Mouse (Mus musculus) spleen, embryonic (tissue): Measurements from ENCODE around the gene Aff1.

ENCODE experiments used
- CTCF ChIA-PET: fragments of 350-600 bp; sonication (Branson Sonifier 250); formaldehyde crosslinking; loops from one replicate; lab custom pipeline; 2022; lab: Charles Lee

Gene Aff1

DNA sequence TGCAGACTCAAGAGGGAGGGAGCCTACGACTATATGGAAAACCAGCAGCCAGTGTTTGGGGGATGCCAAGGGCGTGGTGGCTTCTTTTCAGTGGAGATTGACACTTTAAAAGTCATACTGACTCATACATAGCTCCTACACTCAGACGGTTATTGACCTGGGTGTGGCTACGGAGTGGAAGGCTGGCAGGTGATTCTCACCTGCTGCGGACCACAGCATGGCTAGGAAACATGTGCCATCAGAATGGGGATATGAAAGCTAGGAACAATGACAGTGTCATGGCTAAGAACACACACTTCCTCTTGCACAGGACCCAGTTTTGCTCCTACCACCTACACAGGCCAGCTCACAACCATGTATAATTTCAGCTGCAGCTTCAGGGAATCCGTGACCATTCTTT lies 52.4 kb downstream of the Aff1 start:
- CTCF ChIA-PET = no interaction called here

DNA sequence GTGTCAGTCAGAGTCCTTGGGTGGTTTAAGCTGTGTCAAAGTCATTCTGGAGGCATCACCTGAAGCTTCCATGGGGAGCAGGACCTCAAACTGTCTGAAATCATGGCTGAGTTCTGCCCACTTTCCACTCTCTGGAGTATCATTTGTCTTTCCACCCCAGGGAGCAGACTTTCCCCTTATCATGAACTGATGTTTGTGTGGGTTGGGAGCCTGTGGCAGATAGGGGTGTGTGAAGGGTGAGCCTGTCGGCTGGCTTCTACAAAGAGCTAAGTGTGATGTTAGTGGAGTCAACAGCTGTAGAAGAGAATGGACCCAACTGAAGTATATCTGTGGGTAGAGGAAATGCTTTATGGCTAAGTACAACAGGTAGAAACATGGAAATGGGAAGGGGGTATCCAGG lies 53.5 kb downstream of the Aff1 start:
- CTCF ChIA-PET = no interaction called here

DNA sequence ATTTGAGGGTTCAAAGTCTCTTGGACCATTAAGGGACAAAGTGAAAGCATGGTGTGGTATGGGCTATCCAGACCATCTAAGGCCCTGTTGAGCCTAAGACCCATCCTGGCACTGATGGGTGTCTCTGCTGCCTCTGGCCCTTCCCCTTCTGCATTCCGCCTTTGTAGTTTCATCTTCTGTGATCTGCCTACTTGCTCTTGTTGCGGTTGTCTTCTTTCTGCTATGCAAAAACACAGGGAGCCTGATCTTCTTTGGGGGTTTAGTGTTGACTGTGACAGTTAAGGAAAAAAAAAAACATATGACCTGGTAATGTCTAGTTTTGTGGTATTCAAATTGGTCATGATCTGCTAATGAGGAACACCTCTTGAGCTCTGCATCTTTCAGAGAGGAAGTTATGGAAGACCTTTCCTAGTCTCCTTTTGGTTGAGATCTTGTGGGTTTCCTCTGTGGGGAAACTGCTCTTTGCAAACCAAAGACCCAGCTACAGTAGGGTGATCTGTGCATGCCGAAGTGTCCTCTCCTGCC lies 54.4 kb downstream of the Aff1 start:
- CTCF ChIA-PET = interaction anchor here (1.1 to 1.3 kb wide), 2 partner anchors 13 to 45 kb away, joined by 3 to 4 read pairs; no protein-coding TSS in a partner anchor

DNA sequence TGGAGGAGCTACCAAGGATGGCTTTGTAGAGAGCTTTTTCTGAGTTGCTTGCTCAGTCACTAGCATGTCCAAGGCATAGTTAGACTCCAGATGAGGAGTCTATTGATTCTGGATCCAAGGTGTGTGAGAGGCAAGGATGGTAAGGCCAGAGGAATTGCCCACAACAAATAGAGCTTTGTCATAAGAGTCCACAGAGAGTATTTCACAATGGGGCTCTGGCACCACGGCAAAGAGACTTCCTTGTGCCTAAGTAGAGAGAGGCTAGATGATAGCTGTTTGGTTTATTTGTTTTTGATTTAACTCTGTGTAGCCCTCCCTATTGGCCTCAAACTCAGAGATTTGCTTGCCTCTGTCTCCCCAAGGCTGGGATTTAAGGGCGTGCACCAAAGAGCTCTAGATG lies 54.9 kb downstream of the Aff1 start:
- CTCF ChIA-PET = interaction anchor here (0.5 to 1.3 kb wide), 4 partner anchors 12 to 55 kb away, joined by 3 to 4 read pairs (median 3); partner anchors contain the start of gene Aff1

DNA sequence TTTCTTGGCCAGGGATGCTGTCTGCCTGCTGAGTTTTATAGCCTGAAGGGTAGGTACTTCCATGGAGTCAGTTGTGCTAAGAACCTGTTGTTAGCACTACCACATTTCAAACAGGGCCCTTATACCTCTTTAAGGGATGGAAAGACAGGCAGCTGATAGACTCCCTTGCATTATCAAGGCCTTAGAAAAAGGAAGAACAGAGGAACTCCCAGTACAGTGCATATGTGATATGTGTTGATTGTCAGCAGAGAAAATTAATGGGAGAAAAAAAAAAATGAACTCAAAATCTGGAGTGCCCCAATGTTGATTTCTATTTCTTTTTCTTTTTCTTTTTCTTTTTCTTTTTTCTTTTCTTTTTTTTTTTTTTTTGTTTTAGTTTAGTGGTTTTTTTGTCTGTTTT lies 56.2 kb downstream of the Aff1 start:
- CTCF ChIA-PET = interaction anchor here (0.7 kb wide), 1 partner anchor 37 kb away, joined by 8 read pairs; no protein-coding TSS in a partner anchor

DNA sequence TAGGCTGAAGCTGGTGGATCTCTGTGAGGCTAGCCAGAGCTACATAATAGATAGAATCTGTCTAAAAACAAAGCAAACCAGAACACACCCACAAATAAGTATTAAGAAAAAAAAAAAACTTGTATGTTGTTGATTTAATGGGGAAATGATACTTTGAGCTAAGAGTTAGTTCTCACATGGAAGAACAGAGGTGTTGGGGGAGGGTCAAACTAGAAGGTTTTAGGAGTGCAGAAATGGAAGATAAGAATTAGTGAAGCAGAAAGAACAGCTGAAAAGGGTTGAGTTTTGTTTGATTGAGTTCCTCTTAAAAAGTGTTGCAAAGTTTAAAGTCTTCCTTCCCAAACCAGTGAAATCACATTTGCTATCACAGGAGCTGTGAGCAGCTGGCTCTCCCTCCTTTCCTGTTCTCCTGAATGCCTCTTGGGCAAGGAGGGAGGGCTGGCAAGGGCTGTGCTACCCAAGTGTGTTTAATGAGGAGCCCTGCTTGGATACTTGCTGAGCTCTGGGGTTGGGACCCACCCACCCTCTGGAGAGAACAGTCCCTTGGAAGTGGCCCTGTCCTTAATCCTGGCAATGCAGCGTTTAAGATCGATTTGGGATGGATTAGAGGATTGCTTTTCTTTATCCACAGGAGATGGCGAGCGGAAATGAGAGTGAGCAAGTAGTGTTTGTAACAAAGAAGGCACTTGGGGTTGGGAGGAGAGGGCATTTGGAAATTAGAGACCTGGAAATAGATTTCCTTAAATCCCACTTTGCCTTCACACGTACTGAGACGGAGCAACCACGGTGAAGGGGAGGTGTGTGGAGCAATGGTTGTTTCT lies 57.5 kb downstream of the Aff1 start:
- CTCF ChIA-PET = interaction anchor here (0.7 kb wide), 1 partner anchor 107 kb away, joined by 11 read pairs; no protein-coding TSS in a partner anchor

DNA sequence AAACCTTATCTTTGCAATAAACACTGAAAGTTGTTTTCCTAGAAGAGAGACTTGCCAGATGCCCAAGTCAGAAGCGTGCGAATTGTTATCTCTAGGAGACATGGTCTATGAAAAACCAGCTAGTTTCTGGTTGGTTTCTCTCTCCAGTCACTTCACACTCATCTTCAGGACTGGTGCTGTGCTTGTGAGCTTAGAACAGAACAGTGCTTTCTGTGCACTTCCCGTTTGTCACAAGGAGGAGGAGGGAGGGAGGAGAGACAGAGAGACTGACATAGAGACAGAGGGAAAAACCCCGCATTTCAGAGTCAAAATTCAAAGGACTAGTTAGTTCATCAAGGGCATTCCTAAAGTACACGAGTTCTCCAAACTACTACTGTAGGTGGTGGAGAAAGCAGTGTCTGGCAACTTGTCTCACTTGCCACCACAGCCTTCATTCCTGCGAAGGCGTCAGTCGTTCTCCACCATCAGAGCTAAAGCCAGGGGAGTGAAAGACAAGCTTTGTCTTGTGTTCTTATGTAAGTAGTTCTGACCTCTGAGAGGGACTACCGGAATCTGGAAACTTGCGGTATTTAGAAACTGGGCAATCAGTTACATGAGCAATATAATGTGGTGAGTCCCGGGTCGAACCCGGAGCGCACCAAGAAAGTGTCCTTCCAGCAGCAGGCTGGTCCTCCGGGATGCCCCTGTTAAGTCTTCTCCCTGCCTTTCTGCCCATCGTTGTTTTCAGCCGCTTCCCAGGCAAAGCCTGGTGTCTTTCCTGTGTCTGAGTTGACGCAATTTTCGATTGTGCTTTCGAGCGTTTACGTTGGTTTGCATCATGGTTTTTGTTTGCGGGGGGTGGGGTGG lies 60.7 kb downstream of the Aff1 start:
- CTCF ChIA-PET = interaction anchor here (0.6 to 0.7 kb wide), 2 partner anchors 26 to 295 kb away, joined by 3 to 4 read pairs; no protein-coding TSS in a partner anchor

DNA sequence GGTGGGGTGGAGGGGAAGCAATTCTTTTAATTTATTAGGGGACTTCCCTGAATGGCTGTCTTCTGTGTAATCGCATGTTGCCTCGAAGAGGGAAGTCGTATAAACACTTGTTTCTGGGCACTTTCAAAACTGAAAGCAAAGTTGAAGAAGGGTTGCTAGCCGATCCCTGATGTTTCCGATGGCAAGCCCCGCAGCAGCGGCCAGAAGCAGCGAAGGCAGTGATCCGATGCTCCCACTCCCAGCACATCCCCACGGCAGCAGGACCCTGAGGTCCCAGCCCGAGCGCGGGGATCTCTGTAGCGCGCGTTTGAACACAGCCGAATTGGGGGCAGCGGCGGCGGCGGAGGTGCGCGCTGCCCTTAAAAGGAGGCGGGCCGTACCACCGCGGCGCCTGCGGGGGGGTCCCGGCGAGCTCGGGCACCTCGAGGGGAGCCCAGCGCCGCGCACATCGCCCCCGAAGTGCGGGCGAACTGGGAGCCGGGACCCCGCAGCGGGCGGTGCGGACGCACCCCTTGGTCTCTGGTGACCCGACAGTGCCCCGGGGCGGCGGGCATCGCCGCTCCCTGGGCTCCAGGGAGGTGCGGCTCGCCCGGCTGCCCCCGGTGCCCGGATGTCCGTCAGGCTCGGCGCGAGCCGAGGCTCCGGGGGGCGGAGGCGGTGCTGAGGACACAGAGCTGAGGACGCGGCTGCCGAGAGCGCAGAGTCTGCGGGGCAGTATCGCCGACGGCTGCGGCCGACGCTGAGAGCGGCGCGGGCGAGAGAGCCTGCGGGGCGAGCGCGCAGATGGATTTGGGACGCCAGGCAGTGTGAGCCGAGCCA lies 61.5 kb downstream of the Aff1 start:
- CTCF ChIA-PET = no interaction called here

DNA sequence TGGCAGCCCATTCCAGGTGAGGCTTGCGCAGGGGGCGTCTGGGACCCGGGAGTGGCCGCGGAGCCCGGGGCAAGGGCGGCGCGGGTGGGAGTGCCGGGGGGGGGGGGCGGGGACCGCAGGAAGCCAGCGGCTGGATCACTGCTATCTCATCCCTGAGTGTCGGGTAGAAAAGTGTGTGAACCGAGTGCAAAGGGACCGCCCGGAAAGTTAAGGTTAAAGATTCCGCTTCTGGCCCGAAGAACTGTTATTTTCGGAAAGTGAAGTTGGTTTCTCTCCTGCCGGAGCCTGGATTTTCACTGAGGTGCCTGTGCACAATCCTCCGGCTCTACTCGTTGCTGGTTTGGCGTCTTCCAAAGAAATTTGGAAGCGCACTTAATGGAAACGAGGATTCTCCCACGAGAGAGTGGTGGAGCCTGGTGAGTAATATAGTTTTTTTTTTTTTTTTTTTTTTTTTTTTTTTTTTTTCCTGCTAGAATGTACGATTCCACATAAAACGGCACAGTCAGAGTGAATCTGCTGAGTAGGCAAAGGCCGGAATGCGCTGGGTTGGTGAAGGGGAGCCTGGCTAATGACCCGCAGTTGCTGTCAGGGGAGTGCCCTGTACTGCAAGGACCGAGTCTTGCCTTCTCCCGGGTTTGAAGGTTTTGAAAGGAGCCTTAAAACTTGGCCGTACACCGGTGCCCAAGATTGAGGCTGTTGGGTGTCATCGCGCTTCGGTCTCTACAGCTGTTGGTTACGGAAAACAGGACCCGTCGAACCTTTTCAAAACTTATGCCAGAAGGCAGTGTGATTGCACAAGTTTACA lies 62.4 kb downstream of the Aff1 start:
- CTCF ChIA-PET = no interaction called here

DNA sequence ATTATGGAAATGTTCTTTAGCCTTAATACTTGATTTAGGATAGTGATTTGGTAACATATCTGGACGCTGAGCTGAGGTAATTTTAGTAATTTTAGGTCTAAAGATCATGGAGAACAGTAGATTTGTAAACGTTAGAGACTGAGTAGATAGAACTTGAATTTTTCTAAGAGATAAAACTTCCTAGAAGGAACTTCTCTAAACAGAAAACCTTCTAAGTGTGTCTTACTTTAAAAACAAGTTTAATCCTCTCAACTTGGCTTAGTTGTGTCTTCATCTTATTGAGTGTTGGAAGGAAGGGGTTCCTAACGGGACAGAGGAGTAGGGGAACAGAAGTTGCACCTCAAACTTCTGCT lies 62.9 kb downstream of the Aff1 start:
- CTCF ChIA-PET = no interaction called here

DNA sequence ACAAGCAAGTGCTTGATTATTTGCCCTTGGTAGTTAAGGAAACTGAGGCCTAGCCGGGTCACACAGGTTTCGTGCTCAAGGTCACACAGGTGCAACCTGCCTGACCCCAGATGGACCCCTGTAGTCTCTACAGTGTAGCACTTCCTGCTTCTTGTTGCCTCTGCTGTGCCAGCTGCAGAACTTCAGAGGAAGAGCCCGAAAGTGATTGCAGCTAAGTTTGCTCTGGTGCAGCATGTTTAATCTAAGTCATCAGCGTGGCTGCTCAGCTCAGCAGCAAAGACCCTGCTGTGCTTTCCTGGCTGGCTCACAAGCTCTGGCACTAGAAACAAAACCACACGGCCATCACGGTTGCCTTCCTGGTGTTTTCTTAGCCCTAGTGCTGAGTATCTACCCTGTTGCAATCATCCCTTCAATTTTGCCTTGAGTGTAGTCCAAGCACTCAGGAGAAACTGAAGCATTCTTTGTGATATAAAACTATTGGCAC lies 64.1 kb downstream of the Aff1 start:
- CTCF ChIA-PET = interaction anchor here (0.6 to 0.8 kb wide), 3 partner anchors 9 to 64 kb away, joined by 3 to 9 read pairs (median 8); partner anchors contain the start of gene Aff1

DNA sequence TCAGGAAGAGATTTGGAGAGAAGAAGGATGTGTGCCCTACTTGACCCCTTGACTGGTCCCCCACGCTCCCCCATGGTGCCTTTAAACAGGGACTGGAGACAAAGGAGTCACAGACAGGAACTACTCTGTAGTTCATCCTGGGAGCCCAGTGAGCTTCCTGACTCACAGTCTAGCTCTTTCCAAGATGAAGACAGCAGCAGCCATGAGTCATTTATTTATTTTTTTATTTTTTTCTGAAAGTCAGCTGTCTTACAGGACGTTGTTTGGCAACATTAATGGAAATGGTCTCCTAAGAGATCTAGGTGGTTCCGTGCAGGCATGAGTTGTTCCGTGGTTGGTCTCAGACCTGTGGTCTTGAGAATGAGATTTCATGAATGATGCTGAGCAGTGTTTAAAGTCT lies 66.3 kb downstream of the Aff1 start:
- CTCF ChIA-PET = interaction anchor here (0.6 to 1.5 kb wide), 4 partner anchors 11 to 70 kb away, joined by 3 to 4 read pairs (median 3); no protein-coding TSS in a partner anchor

DNA sequence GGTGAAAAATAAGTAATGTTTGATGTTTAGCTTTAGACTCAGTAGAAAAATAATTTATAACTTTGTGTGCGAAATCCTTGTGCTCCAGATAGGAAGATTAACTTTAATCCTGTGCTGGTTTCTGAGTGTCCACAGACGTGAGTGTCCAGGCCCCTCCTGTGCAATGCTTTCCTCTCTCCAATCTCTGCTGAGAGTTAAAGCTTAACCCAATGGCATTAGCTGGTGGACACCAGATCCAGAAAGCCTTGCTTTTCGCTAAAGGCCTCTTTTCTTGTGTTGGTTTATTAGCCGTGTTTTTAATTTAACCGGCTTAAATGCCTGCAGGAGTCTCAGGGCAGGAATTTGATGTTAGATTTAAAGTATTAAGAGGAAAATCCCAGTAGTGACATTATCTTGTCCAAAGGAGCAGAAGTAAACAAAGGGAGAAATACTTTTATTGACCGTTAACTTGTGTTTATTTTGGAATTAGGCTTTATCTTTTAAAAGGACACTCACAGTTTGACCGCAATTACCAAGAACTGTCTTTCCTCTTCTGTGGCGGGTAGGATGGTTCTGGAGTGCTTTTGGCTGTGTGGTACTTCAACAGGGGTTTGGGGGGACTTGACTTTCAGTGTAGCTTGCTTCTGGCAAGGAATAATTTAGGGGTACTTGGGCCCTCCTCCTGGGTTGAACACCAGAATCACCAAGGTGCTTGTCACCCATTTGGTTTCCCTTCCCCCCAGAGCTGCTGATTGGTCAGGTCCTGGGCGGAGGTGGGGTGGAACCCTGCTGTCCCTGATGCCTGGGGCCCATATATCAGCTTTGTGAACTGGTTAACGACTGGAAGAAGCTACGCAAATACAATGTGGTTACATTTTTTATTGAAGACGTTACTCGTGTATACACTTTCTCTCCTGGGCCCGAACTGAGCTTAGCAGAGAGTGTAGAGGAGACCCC lies 67.6 kb downstream of the Aff1 start:
- CTCF ChIA-PET = interaction anchor here (0.5 to 1.5 kb wide), 4 partner anchors 13 to 113 kb away, joined by 3 to 9 read pairs (median 3); no protein-coding TSS in a partner anchor

DNA sequence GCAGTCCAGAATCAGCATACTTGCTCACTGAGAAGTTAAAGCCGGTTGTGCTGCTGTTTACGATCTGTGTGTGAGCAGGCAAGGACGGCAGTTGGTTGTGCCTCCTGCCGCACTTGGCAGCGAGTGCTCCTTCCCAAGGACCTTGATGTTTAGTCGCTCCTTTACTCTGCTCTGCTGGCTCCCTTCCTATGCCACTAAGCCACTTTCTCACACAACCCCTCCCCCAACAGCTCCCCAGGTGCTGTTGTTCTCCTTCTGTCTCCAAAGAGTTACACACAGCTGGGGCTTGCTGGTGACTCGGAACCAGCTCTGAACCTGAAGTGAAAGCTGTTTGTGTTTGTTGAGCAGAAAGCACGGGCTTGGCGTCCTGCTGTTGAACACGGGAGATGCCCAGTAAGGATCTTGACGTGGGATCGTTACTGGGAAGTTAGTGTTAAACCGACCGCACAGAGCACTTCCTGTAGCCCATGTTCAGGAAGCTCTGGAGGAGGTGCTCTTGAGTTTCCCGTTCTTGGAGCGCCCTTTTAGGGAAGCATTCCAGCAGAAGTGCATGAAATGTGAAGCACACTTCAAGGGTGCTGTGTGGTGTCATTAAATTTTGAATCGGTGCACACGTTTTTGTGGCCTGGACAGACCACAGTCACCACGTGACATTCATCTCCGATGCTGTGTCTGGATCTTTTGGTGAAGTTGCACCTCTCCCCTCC lies 68.4 kb downstream of the Aff1 start:
- CTCF ChIA-PET = no interaction called here

DNA sequence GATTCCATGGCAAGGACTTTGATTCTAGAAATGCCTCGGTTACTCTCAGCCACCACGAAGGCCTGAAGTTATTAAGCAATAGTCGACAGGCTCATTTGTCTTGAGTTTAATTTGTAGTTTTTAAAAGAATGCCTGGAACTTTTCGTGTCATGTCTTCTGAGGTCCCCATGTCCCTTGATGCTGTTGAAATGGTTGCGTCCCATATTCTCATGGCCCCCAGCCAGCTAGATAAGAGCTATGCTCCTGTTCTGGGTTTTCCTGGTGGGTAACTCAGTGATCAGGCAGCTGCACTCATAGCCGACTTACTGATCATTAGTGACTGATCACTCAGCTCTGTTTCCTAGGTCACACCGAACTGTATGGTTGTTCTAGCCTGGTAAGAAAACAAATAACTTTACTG lies 69.6 kb downstream of the Aff1 start:
- CTCF ChIA-PET = no interaction called here

DNA sequence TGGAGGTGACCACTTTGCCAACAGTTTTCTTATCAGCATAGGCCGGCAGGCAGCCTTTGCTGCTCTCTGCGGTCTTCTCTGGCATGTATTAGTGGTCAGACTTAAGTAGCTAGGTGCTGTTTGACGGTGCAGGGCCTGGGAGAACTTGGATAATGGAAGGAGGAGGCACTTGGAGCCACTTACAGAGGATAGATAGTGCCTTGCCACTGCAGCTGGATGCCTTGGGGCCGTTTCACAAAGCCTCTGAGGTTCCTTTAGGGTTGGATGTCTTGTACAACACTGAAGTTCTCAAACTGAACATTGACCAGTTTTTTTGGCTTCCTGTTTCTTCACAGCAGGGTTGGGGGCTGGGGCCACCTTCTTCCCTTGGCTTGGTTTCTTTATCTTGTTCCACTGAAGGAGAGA lies 70.7 kb downstream of the Aff1 start:
- CTCF ChIA-PET = interaction anchor here (0.6 kb wide), 1 partner anchor 15 kb away, joined by 3 read pairs; no protein-coding TSS in a partner anchor

DNA sequence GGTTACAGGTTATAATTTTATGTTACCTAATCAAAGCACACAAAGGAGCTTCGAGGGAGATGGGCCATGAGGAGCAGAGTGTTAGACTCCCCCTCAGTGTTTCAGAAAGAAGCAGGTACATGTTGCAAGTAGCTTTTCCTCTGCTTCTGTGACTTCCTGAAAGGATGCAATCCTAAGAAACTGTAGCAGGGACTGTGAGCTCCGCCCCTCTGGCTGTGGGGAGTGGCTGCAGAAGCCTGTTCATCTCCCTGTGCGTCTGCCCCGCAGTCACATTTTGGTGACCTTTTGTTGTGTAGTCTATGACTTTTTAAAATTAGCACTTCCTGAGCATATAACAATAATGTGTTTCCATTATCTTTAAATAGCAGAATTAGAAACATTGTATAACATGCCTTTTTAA lies 73.2 kb downstream of the Aff1 start:
- CTCF ChIA-PET = interaction anchor here (0.8 to 1.0 kb wide), 2 partner anchors 9 to 19 kb away, joined by 3 to 9 read pairs; no protein-coding TSS in a partner anchor
